Mouse (Mus musculus) forebrain, embryonic 14.5 days (tissue): ENCODE results near the gene Tbc1d15. TPM values are rescaled to one million over a fixed set of nuclear protein-coding genes. Genes with fewer than 3 reads are reported as not detected.

Experiments used
- polyA plus RNA-seq: library from polyadenylated mRNA; unstranded; fragments of >200 nt; fragmentation: Nextera tagmentation; extraction: Ambion mirVana; gene quantifications from 2 replicates; pipeline ENCODE4 v1.2.1, GENCODE M21; 2014

Gene Tbc1d15
- polyA plus RNA-seq, 1 experiment from 2014 or later = 51.0 TPM

Other genes starting within 250 kb of the Tbc1d15 start
- gene Tph2, start 66.4 kb downstream of the Tbc1d15 start, polyA plus RNA-seq = 0.07 and 0.19 TPM in 2 replicates
- 9.2 and 10.6 TPM in 2 replicates for gene Rab21, start 64.1 kb upstream of the Tbc1d15 start, polyA plus RNA-seq
- gene Tmem19, start 111.0 kb upstream of the Tbc1d15 start, polyA plus RNA-seq = 43.6 and 44.9 TPM in 2 replicates
- gene Thap2, start 133.0 kb upstream of the Tbc1d15 start, polyA plus RNA-seq = 17.9 and 23.5 TPM in 2 replicates
- gene Zfc3h1, start 133.5 kb upstream of the Tbc1d15 start, polyA plus RNA-seq = 16.8 and 18.6 TPM in 2 replicates